Mouse (Mus musculus) C2C12 (cell line): ENCODE data around the gene Prkg1.

Experiments used
- CEBPB ChIP-seq: IDR thresholded peaks from one replicate; pipeline ENCODE4 v1.6.1; 2011; ENCODE audit warnings: low read depth, mild to moderate bottlenecking, control low read depth, moderate library complexity
- CTCF ChIP-seq: IDR thresholded peaks from one replicate; pipeline ENCODE4 v1.5.1; 2011; ENCODE audit not compliant: control insufficient read depth, insufficient read depth, insufficient read length
- MYOG ChIP-seq: IDR thresholded peaks from one replicate; pipeline ENCODE4 v1.6.1; 2011; ENCODE audit not compliant: control insufficient read depth, insufficient read length; ENCODE audit errors: extremely low read depth

GRCm38 (mm10) chr19:30625391-30625790, 1139.4 kb downstream of the Prkg1 start:
- no peak for TF ChIP-seq CTCF
- no peak for TF ChIP-seq MYOG
- no peak for TF ChIP-seq CEBPB
